Mouse (Mus musculus) thymus, postnatal 0 days (tissue): ENCODE data around the gene Inpp5b. TPM values are rescaled to one million over a fixed set of nuclear protein-coding genes. Genes with fewer than 3 reads are reported as not detected.

Experiments used
- microRNA counts: library from miRNA; unstranded; fragments of <30 nt; microRNA quantifications from one replicate; lab custom pipeline; 2015
- microRNA-seq: library from miRNA; unstranded; fragments of <30 nt; microRNA quantifications from one replicate; pipeline ENCODE4, GENCODE M21; 2016; ENCODE audit warnings: borderline number of aligned reads
- polyA plus RNA-seq: library from polyadenylated mRNA; unstranded; fragments of >200 nt; fragmentation: Nextera tagmentation; extraction: Ambion mirVana; gene quantifications from 2 replicates; pipeline ENCODE4 v1.2.1, GENCODE M21; 2015

The Inpp5b gene
- polyA plus RNA-seq, 1 experiment from 2014 or later = 46.8 TPM

MicroRNA genes within 50 kb of the gene (microRNA counts, 519-probe panel; counts per million panel counts)
- microRNA mmu-miR-697 (lab: Ali Mortazavi, UCI) (473 counts per million, percentile 71 among the panel's probes with 10 or more counts), microRNA mmu-miR-698 (lab: Ali Mortazavi, UCI) (473 counts per million, percentile 71 among the panel's probes with 10 or more counts)

Small RNA genes within 50 kb of the gene (microRNA-seq; reads per million reads assigned to microRNA genes)
- not detected for gene Gm24721
- not detected for gene Mir697
- not detected for gene Mir698

Other genes starting within 250 kb of the Inpp5b start
- gene 3100002H09Rik, start 131.0 kb upstream of the Inpp5b start, polyA plus RNA-seq = not detected in 2 replicates
- 0.12 and 0.18 TPM in 2 replicates for gene Pou3f1, start 85.0 kb upstream of the Inpp5b start, polyA plus RNA-seq
- 76.4 and 76.7 TPM in 2 replicates for gene Utp11, start 48.2 kb upstream of the Inpp5b start, polyA plus RNA-seq
- 9.4 and 10.2 TPM in 2 replicates for gene Fhl3, start 41.1 kb upstream of the Inpp5b start, polyA plus RNA-seq
- 136 and 155 TPM in 2 replicates for gene Sf3a3, start 27.1 kb upstream of the Inpp5b start, polyA plus RNA-seq
- gene Mtf1, start 60.3 kb downstream of the Inpp5b start, polyA plus RNA-seq = 13.2 and 14.2 TPM in 2 replicates
- gene Yrdc, start 108.8 kb downstream of the Inpp5b start, polyA plus RNA-seq = 42.2 and 49.4 TPM in 2 replicates
- gene 1110065P20Rik, start 109.3 kb downstream of the Inpp5b start, polyA plus RNA-seq = 37.4 and 42.6 TPM in 2 replicates
- 0.15 and 0.25 TPM in 2 replicates for gene Maneal, start 120.3 kb downstream of the Inpp5b start, polyA plus RNA-seq
- not detected in 2 replicates for gene Epha10, start 139.0 kb downstream of the Inpp5b start, polyA plus RNA-seq
- 9.0 and 10.6 TPM in 2 replicates for gene 9930104L06Rik, start 195.2 kb downstream of the Inpp5b start, polyA plus RNA-seq
- gene Cdca8, start 197.5 kb downstream of the Inpp5b start, polyA plus RNA-seq = 116 and 154 TPM in 2 replicates
- gene Rspo1, start 244.6 kb downstream of the Inpp5b start, polyA plus RNA-seq = 0.12 and 0.13 TPM in 2 replicates